In genomic region chr2:26240841-26241240, GRCm38 (mm10) we compare ENCODE assay signal across 31 mouse cellular contexts. TPM values are rescaled to one million over a fixed set of nuclear protein-coding genes. Genes with fewer than 3 reads are reported as not detected.
DNase-seq lines count a peak whose midpoint lies in the region; ATAC-seq and TF ChIP-seq lines count a peak whose summit lies in the region.
"Had no signal": no experiment of that assay in that cellular context is flagged by ENCODE, and none has a peak within 500 bp of the region (broad histone marks: within the 10 kb centered on the region; RNA-seq: fewer than 3 reads in every experiment).

No protein-coding gene starts in this region.

- H3K36me3 ChIP-seq in kidney, postnatal 0 days (ENCODE audit: insufficient read depth, low read length), result no peaks in the 10 kb centered on the region
- no peaks in the 10 kb centered on the region for H3K36me3 ChIP-seq in lung, embryonic 14.5 days (ENCODE audit: insufficient read depth)
- no peaks in the 10 kb centered on the region for H3K36me3 ChIP-seq in midbrain, embryonic 11.5 days (ENCODE audit: control insufficient read depth, insufficient read depth, low read length)
- H3K36me3 ChIP-seq in midbrain, embryonic 16.5 days (ENCODE audit: control insufficient read depth, insufficient read depth, low read length), result no peaks in the 10 kb centered on the region
- H3K36me3 ChIP-seq in hindbrain, embryonic 12.5 days, result no peaks in the 10 kb centered on the region
- H3K36me3 ChIP-seq: hindbrain, embryonic 10.5 days; liver, embryonic 15.5 days; midbrain, embryonic 10.5 days had no signal

- H3K27me3 ChIP-seq in kidney, postnatal 0 days (ENCODE audit: insufficient read depth, low read length), result no peaks in the 10 kb centered on the region
- no peaks in the 10 kb centered on the region for H3K27me3 ChIP-seq in lung, embryonic 14.5 days (ENCODE audit: insufficient read depth, low read length)
- no peaks in the 10 kb centered on the region for H3K27me3 ChIP-seq in midbrain, embryonic 11.5 days (ENCODE audit: control insufficient read depth, insufficient read depth, low read length)
- H3K27me3 ChIP-seq in midbrain, embryonic 16.5 days (ENCODE audit: control insufficient read depth, insufficient read depth, low read depth, low read length), result no peaks in the 10 kb centered on the region
- no peaks in the 10 kb centered on the region for H3K27me3 ChIP-seq in hindbrain, embryonic 12.5 days

- no peak overlapping the region for H3K4me2 ChIP-seq in kidney, postnatal 0 days (ENCODE audit: low read length)
- no peak overlapping the region for H3K4me2 ChIP-seq in lung, embryonic 14.5 days
- H3K4me2 ChIP-seq in midbrain, embryonic 11.5 days, result no peak overlapping the region
- H3K4me2 ChIP-seq in midbrain, embryonic 16.5 days (ENCODE audit: low read length), result no peak overlapping the region
- no peak overlapping the region for H3K4me2 ChIP-seq in hindbrain, embryonic 12.5 days (replicated peaks)
- H3K4me2 ChIP-seq: liver, embryonic 15.5 days had no signal

- 53% methylated on average over 3 of the region's 3 CpGs for WGBS in kidney, postnatal 0 days
- WGBS in lung, embryonic 14.5 days, result 48% methylated on average over 3 of the region's 3 CpGs
- WGBS in lung, adult 2 months, result 33% methylated on average over 3 of the region's 3 CpGs
- 72% methylated on average over 3 of the region's 3 CpGs for WGBS in midbrain, embryonic 11.5 days
- 53% methylated on average over 3 of the region's 3 CpGs for WGBS in midbrain, embryonic 16.5 days
- WGBS in hindbrain, embryonic 12.5 days, result 61% methylated on average over 3 of the region's 3 CpGs

- no peak overlapping the region for H3K9ac ChIP-seq in kidney, postnatal 0 days (ENCODE audit: low read depth, low read length)
- H3K9ac ChIP-seq in lung, embryonic 14.5 days, result no peak overlapping the region
- no peak overlapping the region for H3K9ac ChIP-seq in midbrain, embryonic 11.5 days (ENCODE audit: low read length)
- no peak overlapping the region for H3K9ac ChIP-seq in midbrain, embryonic 16.5 days (ENCODE audit: low read depth, low read length)
- no peak overlapping the region for H3K9ac ChIP-seq in hindbrain, embryonic 12.5 days
- H3K9ac ChIP-seq: liver, embryonic 15.5 days had no signal

- no peaks in the 10 kb centered on the region for H3K9me3 ChIP-seq in kidney, postnatal 0 days (replicated peaks; ENCODE audit: low read length)
- H3K9me3 ChIP-seq in lung, embryonic 14.5 days (ENCODE audit: low read depth, low read length), result no peaks in the 10 kb centered on the region
- no peaks in the 10 kb centered on the region for H3K9me3 ChIP-seq in midbrain, embryonic 11.5 days (ENCODE audit: control insufficient read depth, low read length)
- no peaks in the 10 kb centered on the region for H3K9me3 ChIP-seq in midbrain, embryonic 16.5 days (replicated peaks; ENCODE audit: control insufficient read depth, low read length, poor library complexity, severe bottlenecking)
- no peaks in the 10 kb centered on the region for H3K9me3 ChIP-seq in hindbrain, embryonic 12.5 days (replicated peaks)
- H3K9me3 ChIP-seq: hindbrain, embryonic 10.5 days; liver, embryonic 15.5 days; midbrain, embryonic 10.5 days had no signal

- H3K27ac ChIP-seq in kidney, postnatal 0 days, result no peak overlapping the region
- H3K27ac ChIP-seq in lung, embryonic 14.5 days (ENCODE audit: low read depth), result no peak overlapping the region
- H3K27ac ChIP-seq in midbrain, embryonic 11.5 days (ENCODE audit: low read depth, low read length), result no peak overlapping the region
- no peak overlapping the region for H3K27ac ChIP-seq in midbrain, embryonic 16.5 days (ENCODE audit: low read length)
- H3K27ac ChIP-seq in hindbrain, embryonic 12.5 days, result no peak overlapping the region
- H3K27ac ChIP-seq: hindbrain, embryonic 10.5 days; liver, embryonic 15.5 days; midbrain, embryonic 10.5 days; stomach, postnatal 0 days had no signal

- peaks cover 6% of the 10 kb centered on the region for H3K4me1 ChIP-seq in kidney, postnatal 0 days (replicated peaks; ENCODE audit: insufficient read depth, low read length)
- H3K4me1 ChIP-seq in lung, embryonic 14.5 days (ENCODE audit: insufficient read depth), result peaks cover 20% of the 10 kb centered on the region
- peaks cover 5% of the 10 kb centered on the region; the same call in 1 of the 2 replicates for H3K4me1 ChIP-seq in lung, adult 2 months (ENCODE audit: control insufficient read depth, insufficient read depth, low read length)
- peaks cover 8% of the 10 kb centered on the region; the same call in 1 of the 2 replicates for H3K4me1 ChIP-seq in midbrain, embryonic 11.5 days (ENCODE audit: control insufficient read depth, insufficient read depth, low read length)
- peaks cover 8% of the 10 kb centered on the region for H3K4me1 ChIP-seq in midbrain, embryonic 16.5 days (ENCODE audit: control insufficient read depth, insufficient read depth, low read length)
- peaks cover 9% of the 10 kb centered on the region for H3K4me1 ChIP-seq in hindbrain, embryonic 12.5 days

- ATAC-seq in kidney, postnatal 0 days (replicated peaks; ENCODE audit: low FRiP score, low read depth), result no peak
- ATAC-seq in lung, embryonic 14.5 days (ENCODE audit: insufficient read depth), result peak; percentile 50; the same call in 1 of the 2 replicates
- no peak for ATAC-seq in midbrain, embryonic 11.5 days (ENCODE audit: low FRiP score)
- no peak for ATAC-seq in midbrain, embryonic 16.5 days
- no peak for ATAC-seq in hindbrain, embryonic 12.5 days (ENCODE audit: low FRiP score)
- ATAC-seq: hindbrain, embryonic 16.5 days had no signal

- H3K4me3 ChIP-seq in kidney, postnatal 0 days (replicated peaks; ENCODE audit: low read depth, low read length), result no peak overlapping the region
- no peak overlapping the region for H3K4me3 ChIP-seq in lung, embryonic 14.5 days (ENCODE audit: low read depth, low read length)
- H3K4me3 ChIP-seq in lung, adult 2 months (replicated peaks; ENCODE audit: extremely low read depth, low read depth, low read length), result no peak overlapping the region
- no peak overlapping the region for H3K4me3 ChIP-seq in midbrain, embryonic 11.5 days (ENCODE audit: low read depth, low read length)
- no peak overlapping the region for H3K4me3 ChIP-seq in midbrain, embryonic 16.5 days (ENCODE audit: low read depth, low read length)
- H3K4me3 ChIP-seq in hindbrain, embryonic 12.5 days, result no peak overlapping the region
- H3K4me3 ChIP-seq: erythroblast, embryonic 14.5 days; hindbrain, embryonic 10.5 days; liver, embryonic 15.5 days; midbrain, embryonic 10.5 days had no signal

- TF ChIP-seq POLR2A in lung, adult 2 months (IDR thresholded peaks at IDR 0.05; ENCODE audit: borderline replicate concordance, extremely low read depth, low read depth, low read length), result no peak
- TF ChIP-seq POLR2A in brain, embryonic 14.5 days (IDR thresholded peaks at IDR 0.05; ENCODE audit: borderline replicate concordance, extremely low read depth, insufficient read depth, insufficient read length, poor library complexity, severe bottlenecking), result no peak

- peak; percentile 16 for DNase-seq in kidney, postnatal 0 days (ENCODE audit: low spot score)
- DNase-seq in kidney, adult 8-10 months, result no peak
- DNase-seq in lung, embryonic 14.5 days, result peak; percentile 75
- DNase-seq in lung, adult 2 months, result no peak
- peak; percentile 76 for DNase-seq in midbrain, embryonic 11.5 days (ENCODE audit: low spot score, missing footprints)
- DNase-seq in brain, embryonic 14.5 days (ENCODE audit: low read depth), result peak; percentile 38
- DNase-seq: adrenal gland, postnatal 14 days; cerebellum, adult 11-12 months; cerebellum, adult 9-11 months; gastrocnemius, postnatal 10 days; heart, postnatal 14 days; kidney, adult 2 months; kidney, postnatal 36 days; right cerebral cortex, postnatal 4 days; thymus, adult 18-20 months; thymus, postnatal 25 days had no signal

- TF ChIP-seq CTCF in kidney, postnatal 0 days (IDR thresholded peaks at IDR 0.05; ENCODE audit: low read depth), result no peak
- TF ChIP-seq CTCF in lung, embryonic 14.5 days (IDR thresholded peaks at IDR 0.05; ENCODE audit: low read depth), result no peak
- no peak for TF ChIP-seq CTCF in lung, adult 2 months (IDR thresholded peaks at IDR 0.05; ENCODE audit: insufficient read depth, low read length)
- no peak for TF ChIP-seq CTCF in brain, embryonic 14.5 days (IDR thresholded peaks at IDR 0.05; ENCODE audit: borderline replicate concordance, extremely low read depth, insufficient read depth, insufficient read length)

RNA-seq across cellular contexts. Expression of gene Qsox2, which starts 3.5 kb away (rescaled TPM):
- 11.3 and 12.5 TPM in 2 replicates for polyA plus RNA-seq in kidney, postnatal 0 days (2015; fragmentation: Nextera tagmentation; extraction: Ambion mirVana)
- 25.8 and 26.1 TPM in 2 replicates for polyA plus RNA-seq in lung, embryonic 14.5 days (2014; fragmentation: Nextera tagmentation; extraction: Ambion mirVana)
- polyA plus RNA-seq in lung, adult 2 months (2012; rRNA removed), result 20.4 and 24.5 TPM in 2 replicates
- 18.2 and 18.4 TPM in 2 replicates for polyA plus RNA-seq in midbrain, embryonic 11.5 days (2014; fragmentation: Nextera tagmentation; extraction: Ambion mirVana)
- 17.2 and 18.4 TPM in 2 replicates for polyA plus RNA-seq in midbrain, embryonic 16.5 days (2015; fragmentation: Nextera tagmentation; extraction: Ambion mirVana)
- polyA plus RNA-seq in brain, embryonic 14.5 days (2012; rRNA removed), result 19.1 and 20.1 TPM in 2 replicates
- polyA plus RNA-seq in hindbrain, embryonic 12.5 days (2016; fragmentation: Nextera tagmentation; extraction: Ambion mirVana), result 19.6 and 20.3 TPM in 2 replicates

RNA-seq across cellular contexts. Expression of gene Lhx3, which starts 32.8 kb away (rescaled TPM):
- not detected in 2 replicates for polyA plus RNA-seq in kidney, postnatal 0 days (2015; fragmentation: Nextera tagmentation; extraction: Ambion mirVana)
- polyA plus RNA-seq in lung, embryonic 14.5 days (2014; fragmentation: Nextera tagmentation; extraction: Ambion mirVana), result 0.27 TPM in 1 of 2 replicates, not detected in the other
- polyA plus RNA-seq in lung, adult 2 months (2012; rRNA removed), result not detected in 2 replicates
- 0.10 and 0.30 TPM in 2 replicates for polyA plus RNA-seq in midbrain, embryonic 11.5 days (2014; fragmentation: Nextera tagmentation; extraction: Ambion mirVana)
- not detected in 2 replicates for polyA plus RNA-seq in midbrain, embryonic 16.5 days (2015; fragmentation: Nextera tagmentation; extraction: Ambion mirVana)
- polyA plus RNA-seq in brain, embryonic 14.5 days (2012; rRNA removed), result 1.6 and 3.3 TPM in 2 replicates
- polyA plus RNA-seq in hindbrain, embryonic 12.5 days (2016; fragmentation: Nextera tagmentation; extraction: Ambion mirVana), result 8.7 and 12.0 TPM in 2 replicates
- polyA plus RNA-seq: cortical plate, adult 2 months; erythroblast, embryonic 14.5 days; forebrain, embryonic 11.5 days; heart, embryonic 14.5 days; intestine, embryonic 14.5 days; kidney, adult 2 months; limb, embryonic 11.5 days; liver, adult 2 months; liver, embryonic 15.5 days; spleen, adult 2 months; stomach, postnatal 0 days had no signal

RNA-seq across cellular contexts. Expression of gene Ccdc187, which starts 53.5 kb away (rescaled TPM):
- 0.04 TPM in 1 of 2 replicates, not detected in the other for polyA plus RNA-seq in kidney, postnatal 0 days (2015; fragmentation: Nextera tagmentation; extraction: Ambion mirVana)
- 0.28 and 0.36 TPM in 2 replicates for polyA plus RNA-seq in lung, embryonic 14.5 days (2014; fragmentation: Nextera tagmentation; extraction: Ambion mirVana)
- 6.6 and 7.9 TPM in 2 replicates for polyA plus RNA-seq in lung, adult 2 months (2012; rRNA removed)
- polyA plus RNA-seq in midbrain, embryonic 11.5 days (2014; fragmentation: Nextera tagmentation; extraction: Ambion mirVana), result 0.05 and 0.10 TPM in 2 replicates
- polyA plus RNA-seq in midbrain, embryonic 16.5 days (2015; fragmentation: Nextera tagmentation; extraction: Ambion mirVana), result 0.21 and 0.29 TPM in 2 replicates
- 1.4 and 1.9 TPM in 2 replicates for polyA plus RNA-seq in brain, embryonic 14.5 days (2012; rRNA removed)
- 0.31 and 0.37 TPM in 2 replicates for polyA plus RNA-seq in hindbrain, embryonic 12.5 days (2016; fragmentation: Nextera tagmentation; extraction: Ambion mirVana)
- polyA plus RNA-seq: limb, embryonic 11.5 days; liver, adult 2 months; spleen, adult 2 months had no signal

Comparison
In these comparisons a context has a peak if more than half of its experiments do, and no peak if none do; other contexts are left out.
1. DNase-seq: peak in kidney, postnatal 0 days (single experiment), lung, embryonic 14.5 days (single experiment), midbrain, embryonic 11.5 days (single experiment) and brain, embryonic 14.5 days (single experiment); none in kidney, adult 8-10 months (0 of 2) and lung, adult 2 months (single experiment).